Mouse (Mus musculus) splenic B cell, adult 2 months (primary cell): Measurements from ENCODE around the gene Taf1a.
"Not testable (repeated sequence)": the region's sequence is repeated elsewhere in the genome, so short reads cannot be mapped to it uniquely, and the experiment has no call there.

Experiments
- DNase-seq: peaks from one replicate; pipeline ENCODE4 v3.0.0-alpha.2; 2011; ENCODE audit warnings: low read depth, low spot score
- H3K27me3 ChIP-seq: 2 replicates; pipeline ENCODE4 v1.6.1; 2012; ENCODE audit warnings: mild to moderate bottlenecking, low read length, moderate library complexity, mixed read lengths; ENCODE audit not compliant: control insufficient read depth, poor library complexity, insufficient read depth, severe bottlenecking
- H3K36me3 ChIP-seq: 2 replicates; pipeline ENCODE4 v1.6.1; 2012; ENCODE audit warnings: mild to moderate bottlenecking, low read length, moderate library complexity, mixed read lengths; ENCODE audit not compliant: control insufficient read depth, poor library complexity, insufficient read depth, severe bottlenecking

Taf1a gene

DNA sequence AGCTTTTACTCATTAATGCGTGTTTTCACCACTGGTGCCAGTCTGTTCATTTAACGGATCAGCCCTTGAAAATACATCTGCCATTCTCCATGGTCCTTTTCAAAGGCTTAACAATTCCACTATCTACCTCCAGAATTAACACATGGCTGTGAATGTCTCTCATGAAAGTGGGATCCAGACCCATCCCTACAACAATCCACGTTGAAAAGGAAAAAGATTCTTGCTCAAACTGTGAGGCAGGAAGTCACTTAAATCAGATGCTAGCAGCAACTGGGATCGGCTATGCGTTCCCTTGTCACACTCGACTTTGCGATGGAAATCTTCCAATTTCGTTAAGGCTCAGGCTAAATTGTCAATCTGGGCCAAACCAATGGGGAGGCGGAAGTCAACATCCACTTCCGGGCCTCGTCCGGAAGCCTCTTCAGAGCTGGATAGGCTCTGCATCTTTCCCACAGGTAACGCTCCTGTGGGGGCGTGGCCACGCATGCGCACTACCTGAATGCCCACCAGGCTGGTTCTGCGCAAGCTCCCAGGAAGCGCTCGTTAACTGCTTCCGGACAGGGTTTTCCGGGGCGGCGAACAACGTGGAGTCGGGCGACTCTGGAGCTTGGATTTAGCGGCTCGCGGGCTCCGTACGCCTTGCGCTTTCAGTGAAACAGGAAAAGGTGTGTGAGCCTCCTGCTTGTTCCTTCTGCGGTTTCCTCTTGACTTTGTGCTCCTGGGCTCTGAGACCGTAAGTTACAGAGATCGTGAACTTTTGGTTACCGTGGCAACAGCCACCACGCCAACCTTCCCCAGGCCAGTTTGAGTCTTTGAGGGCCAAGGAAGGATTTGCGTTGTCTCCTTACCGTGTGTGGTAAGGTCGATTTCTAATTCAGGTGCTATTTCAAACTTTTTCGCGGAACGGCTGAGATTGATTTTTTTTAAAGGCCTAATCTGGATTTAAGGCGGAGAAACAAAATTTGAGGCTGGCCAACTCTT, at the start of gene Taf1a:
Gene Taf1a (plus strand): TSS at position 556 of the 981 bp plus-strand sequence.
- peak; percentile 95 for DNase-seq
- H3K36me3 ChIP-seq: 0 out of 2 replicates have a peak, but pooled peaks cover 1% of the 10 kb centered on the region

DNA sequence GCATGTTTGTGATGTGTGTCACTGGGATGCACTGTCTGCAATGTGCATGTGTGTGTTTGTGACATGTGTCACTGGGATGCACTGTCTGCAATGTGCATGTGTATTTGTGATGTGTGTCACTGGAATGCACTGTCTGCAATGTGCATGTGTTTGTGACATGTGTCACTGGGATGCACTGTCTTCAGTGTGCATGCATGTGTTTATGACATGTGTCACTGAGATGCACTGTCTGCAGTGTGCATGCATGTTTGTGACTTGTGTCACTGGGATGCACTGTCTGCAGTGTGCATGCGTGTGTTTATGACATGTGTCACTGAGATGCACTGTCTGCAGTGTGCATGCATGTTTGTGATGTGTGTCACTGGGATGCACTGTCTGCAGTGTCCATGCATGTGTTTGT, 45.9 kb upstream of the Taf1a start:
- not testable (repeated sequence) for H3K27me3 ChIP-seq, DNase-seq, H3K36me3 ChIP-seq

More for the DNA sequence above, at the start of gene Taf1a:
- H3K27me3 ChIP-seq: no peaks in the 10 kb centered on the region

DNA sequence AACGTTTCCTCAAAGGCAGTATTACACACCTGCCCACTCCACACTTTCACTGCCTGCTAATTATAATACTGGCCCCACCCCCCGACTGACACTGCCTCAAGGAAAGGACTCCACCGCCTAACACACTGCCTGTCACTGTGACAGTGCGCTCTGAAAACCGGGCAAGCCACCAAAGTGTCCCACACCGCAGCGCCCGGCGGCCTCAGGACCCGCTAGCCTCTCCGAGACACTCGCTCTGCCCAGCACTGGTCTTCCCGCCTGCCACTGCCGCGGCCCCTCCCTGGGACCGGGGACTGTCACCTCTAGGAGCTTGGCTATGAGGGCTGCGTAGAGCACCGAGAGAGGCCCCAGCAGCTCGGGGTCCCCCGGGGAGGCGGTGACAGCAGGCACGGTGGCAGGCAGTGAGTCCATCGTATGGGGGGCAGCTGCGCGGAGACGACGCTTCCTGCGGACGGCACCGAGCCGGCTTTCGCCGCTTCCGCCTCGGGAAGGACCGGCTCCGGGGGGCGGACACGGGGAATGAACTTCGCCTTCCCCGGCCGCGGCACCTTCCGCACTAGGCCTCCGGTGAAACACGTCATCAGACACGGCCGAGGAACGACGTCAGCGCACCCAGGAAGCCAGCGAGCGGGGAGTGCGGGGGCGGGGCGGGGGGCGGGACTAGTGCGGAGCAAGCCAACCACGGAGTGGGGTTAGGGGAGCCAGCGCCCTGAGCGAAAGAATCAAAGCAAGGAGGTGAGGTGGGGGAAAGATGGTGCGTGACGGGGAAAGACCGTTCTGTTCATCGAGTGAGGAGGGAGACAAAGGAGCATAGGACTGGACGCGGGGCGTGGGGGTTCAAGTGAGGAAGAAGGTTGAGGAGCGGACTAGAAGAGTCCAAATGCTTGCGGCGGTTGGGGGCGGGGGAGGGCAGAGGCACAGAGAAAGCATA, 43.6 kb upstream of the Taf1a start:
- Histone ChIP-seq H3K27me3 (no peaks in the 10 kb centered on the region), H3K36me3 (peaks cover 2% of the 10 kb centered on the region; the same call in 1 of the 2 replicates)
- DNase-seq: peak; percentile 94

DNA sequence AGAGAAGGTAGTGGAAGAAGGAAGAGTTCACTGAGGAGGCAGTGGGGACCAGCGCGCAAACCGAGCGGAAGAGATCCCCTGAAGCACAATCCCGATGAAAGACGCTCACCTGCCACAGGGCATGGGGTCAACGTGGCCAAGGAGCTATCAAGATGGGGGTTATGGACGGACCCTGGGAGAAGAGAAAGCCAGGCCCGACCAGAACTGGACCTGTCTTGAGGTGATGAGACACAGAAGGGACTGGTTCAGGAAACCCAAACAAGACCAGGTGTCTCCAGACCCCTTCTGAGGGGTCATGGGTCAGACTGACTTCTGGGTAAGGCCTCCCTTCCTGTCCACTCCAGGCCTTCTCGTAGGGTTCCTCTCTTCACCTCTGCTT, 43.0 kb upstream of the Taf1a start:
- H3K36me3 ChIP-seq: peaks cover 4% of the 10 kb centered on the region; the same call in 1 of the 2 replicates
- H3K27me3 ChIP-seq: no peaks in the 10 kb centered on the region
- no peak for DNase-seq

DNA sequence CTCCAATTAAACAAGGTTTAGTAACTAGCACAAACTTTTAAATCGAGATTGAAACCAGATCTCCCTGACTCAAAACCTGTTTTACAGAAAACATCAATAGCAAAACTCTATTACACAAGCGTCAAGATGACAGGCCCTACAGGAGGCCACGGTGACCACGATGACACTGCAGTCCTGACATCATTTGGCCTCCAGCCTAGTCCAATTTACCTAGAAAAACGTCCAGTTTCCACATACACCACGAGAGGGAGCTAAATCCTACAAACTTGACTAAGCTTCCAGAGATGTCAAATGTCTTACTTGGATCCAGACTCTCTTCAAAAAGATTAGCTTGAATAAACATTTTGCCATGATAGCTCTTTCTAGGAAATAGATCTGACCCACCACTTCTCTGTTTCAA, 38.9 kb upstream of the Taf1a start:
- peak; percentile 82 for DNase-seq
- no peaks in the 10 kb centered on the region for H3K27me3 ChIP-seq
- H3K36me3 ChIP-seq: peaks cover 7% of the 10 kb centered on the region

DNA sequence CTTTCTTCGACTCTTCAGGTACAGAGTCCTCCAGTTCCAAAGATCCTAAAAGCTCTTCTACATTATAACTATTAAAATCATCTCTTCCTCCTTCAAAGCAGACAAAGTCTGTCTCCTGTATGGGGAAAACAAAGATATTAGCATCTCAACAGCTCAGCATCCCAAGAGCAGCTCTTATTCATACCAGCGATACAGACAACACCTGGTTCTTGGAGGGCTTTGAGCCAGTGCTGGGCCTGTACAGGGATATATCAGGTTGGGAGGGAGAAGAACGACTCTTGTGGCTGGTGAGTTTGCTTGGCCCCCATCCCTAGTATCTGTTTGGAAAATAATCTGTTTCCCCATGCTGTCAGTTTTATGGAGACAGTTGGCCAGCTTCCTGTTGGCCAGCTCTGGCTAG, 29.9 kb upstream of the Taf1a start:
- Histone ChIP-seq H3K27me3 (no peaks in the 10 kb centered on the region), H3K36me3 (peaks cover 14% of the 10 kb centered on the region)
- DNase-seq: no peak

DNA sequence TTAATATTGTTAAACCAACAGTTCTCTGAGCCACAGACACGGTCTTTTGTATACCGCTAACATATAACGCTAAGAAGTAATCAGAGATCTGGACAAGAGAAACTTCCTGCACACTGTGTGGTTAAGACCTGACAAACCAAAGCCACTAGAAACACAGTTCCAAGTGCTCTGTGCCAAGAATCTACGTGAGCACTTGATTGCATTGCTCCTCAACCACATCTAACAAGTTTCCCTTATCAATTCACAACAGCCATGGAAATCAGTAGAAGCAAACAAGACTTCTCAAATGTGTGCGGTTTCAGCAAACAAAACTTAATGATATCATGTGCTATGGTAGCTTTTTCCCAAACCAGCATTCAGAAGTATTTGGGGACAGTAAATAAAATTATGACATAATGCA, 26.5 kb upstream of the Taf1a start:
- peaks cover 14% of the 10 kb centered on the region for H3K36me3 ChIP-seq
- H3K27me3 ChIP-seq: no peaks in the 10 kb centered on the region
- DNase-seq: no peak

DNA sequence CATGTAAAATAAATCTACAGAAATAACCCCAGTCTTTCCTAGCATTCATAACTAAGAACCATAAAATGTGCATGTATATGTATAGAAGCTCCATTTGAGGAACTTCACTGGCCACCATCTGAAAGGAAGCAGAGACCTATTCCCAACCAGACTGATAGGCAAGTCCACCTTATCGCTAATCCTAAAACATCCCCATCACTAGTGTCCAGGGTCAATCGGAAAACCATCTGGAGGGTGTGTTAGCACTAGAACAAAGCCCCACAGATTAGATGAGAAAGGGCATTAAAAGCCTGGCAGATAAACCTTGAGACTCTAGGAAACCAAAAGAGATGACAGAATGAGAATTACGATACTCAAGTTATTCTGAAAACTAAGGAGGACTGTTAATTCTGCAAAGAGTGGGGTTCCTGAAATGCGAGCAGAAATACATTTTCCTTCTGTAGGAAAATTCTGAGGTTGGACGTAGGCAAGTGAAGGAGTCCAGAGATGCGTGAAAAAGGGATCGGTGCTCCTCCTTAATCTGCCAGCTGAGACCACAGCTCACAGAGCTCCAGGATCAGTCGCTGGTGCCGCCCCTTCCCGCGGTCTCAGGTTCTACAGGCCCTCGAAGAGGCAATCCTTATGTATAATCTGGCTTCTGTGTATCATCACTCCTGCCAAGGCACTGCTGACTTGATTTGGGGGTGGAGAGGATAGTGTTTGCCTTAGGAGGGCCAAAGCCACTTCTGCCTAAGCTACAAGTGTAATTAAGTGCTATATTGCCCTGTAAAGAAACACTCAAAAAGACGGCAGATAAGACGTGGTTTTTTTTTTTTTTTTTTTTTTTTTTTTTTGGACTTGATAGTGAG, 25.8 kb upstream of the Taf1a start:
- Histone ChIP-seq H3K27me3 (no peaks in the 10 kb centered on the region), H3K36me3 (peaks cover 14% of the 10 kb centered on the region)
- DNase-seq: no peak

DNA sequence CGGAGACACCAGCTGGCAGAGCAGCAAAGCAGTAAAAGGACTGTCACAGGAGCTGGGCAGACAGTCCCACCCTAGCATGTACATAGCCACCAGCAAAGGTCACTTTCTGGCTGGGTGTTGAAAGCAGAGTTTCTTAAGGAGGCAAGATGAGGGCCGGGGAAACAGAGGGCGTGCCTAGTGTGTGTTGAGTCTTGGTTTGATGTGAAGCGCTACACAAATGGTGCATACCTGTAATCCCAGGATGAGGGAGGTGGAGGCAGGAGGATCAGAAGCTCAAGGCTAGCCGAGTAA, 25.3 kb upstream of the Taf1a start:
- peaks cover 11% of the 10 kb centered on the region for H3K36me3 ChIP-seq
- no peaks in the 10 kb centered on the region for H3K27me3 ChIP-seq
- no peak for DNase-seq

DNA sequence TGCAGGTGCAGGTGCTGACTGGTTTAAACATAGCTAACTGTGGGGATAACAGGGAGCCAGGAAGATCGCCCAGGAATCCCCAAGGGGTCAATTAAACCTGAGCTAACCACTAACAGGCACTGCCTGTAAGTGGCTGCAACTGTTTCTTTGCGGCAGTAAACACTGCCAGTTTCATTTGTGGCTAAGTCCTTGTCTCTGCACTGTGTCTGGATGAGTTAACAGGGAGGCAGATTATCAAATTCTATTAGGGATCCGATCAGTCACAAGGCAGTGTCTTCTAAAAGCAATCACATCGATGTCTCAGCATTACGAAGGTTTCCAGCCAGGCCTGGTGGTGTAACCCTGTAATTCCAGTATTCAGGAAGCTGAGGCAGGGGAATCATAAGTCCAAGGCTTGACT, 22.4 kb upstream of the Taf1a start:
- H3K27me3 ChIP-seq: no peaks in the 10 kb centered on the region
- no peak for DNase-seq

DNA sequence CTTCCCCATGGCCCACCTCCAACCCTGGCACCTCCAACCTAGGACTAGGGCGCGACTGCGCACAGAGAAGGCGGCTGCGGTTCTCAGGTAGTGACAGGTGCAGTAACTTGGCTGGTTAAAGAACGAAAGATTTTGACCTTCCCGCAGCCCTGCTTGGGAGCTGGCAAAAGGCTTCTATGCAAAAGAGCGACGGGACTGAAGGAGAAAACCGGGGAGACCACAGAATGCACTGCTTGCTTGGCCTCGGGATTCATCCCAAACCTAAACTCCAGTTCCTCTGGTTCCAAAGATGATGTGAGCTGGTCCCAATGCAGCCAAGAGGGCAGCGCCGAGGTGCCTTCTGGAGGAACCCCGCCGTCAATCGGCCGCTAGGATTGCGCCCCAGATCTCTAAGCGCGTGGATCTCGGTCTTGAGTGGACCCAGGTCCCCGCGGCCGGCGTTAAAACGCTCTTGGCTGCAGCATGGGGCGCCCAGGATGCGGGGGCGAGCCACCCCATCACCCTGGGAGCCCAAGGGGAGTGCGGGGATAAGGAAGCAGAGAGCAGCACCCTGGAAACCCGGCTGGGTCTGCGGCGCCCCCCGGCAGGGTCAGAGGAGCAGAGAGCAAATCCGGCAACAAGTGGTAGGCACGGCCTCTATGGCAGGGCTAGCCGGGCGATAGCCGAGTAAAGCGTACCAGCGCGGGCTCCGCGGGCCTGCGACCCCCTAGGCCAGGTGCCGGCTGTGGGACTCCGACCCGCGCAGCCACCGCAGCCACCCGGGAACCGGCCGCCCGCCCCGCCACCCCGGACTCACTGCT, 20.0 kb upstream of the Taf1a start:
- DNase-seq: peak; percentile 26
- Histone ChIP-seq H3K27me3 (no peaks in the 10 kb centered on the region), H3K36me3 (peaks cover 4% of the 10 kb centered on the region; the same call in 1 of the 2 replicates)

More for the DNA sequence above, 22.4 kb upstream of the Taf1a start:
- peaks cover 8% of the 10 kb centered on the region for H3K36me3 ChIP-seq

DNA sequence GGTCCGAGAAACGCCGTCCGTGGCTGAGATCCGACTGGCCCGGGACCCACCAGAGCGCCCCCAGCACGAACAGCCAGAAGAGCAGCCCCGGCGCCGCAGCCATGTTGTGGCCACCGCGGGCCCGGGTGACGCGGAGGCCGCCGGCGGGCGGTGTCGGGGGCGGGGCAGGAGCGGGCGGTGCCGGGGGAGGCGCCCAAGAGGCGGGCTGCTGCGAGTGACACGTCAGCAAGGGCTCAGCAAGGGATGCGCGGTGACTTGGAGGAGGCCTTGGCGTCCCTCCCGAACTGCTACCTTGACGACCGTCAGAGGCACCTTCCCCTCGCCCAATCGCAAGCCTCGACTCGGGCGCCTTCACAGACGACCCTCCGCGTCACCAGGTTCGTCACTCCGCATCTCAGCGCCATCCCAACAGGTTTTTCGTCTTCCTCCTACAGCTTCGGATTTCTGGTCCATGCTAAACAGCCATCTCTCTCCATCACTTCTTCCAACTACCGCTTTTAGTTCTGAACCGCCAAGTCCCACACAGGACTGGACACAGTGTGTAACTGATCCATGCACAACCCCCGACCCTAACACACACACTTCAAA, 19.3 kb upstream of the Taf1a start, which contains the start of gene Mia3:
Gene Mia3 (minus strand): TSS at position 127 of the 588 bp plus-strand sequence.
- peak; percentile 93 for DNase-seq
- no peaks in the 10 kb centered on the region for H3K36me3 ChIP-seq
- H3K27me3 ChIP-seq: no peaks in the 10 kb centered on the region

DNA sequence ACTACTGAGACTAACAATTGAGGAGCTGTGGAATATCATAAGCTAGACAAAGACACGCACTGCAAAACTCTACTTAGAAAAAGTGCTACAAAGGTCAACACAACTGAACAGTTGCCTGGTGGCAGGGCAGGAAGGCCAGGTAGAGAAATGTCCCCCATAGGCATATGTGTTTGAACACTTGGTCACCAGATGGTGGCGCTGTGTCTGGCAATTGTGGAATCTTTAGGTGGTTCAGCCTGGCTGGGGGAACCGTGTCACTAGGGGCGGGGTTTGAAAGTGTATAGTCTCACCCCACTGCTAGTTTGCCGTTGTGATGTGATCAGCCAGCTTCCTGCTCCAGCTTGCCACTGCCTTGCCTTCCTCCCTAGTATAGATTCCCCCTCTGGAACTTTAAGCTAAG, 14.1 kb upstream of the Taf1a start:
- no peak for DNase-seq
- Histone ChIP-seq H3K36me3 (no peaks in the 10 kb centered on the region), H3K27me3 (no peaks in the 10 kb centered on the region)
